Mouse (Mus musculus) frontal cortex, postnatal 14 days (tissue): Measurements from ENCODE around the gene Bin2.

Experiments
- DNase-seq, 2 experiments: peaks; one replicate each; pipeline ENCODE4 v3.0.0; 2022; ENCODE audit warnings: low spot score in 2 of 2

The Bin2 gene

GRCm38 (mm10) chr15:100669337-100669736, at the start of gene Bin2:
Bin2 (minus strand) TSS chr15:100669553.
- DNase-seq: no peak

- no peak for DNase-seq
These were observed 49.2 kb upstream of the Bin2 start for GRCm38 (mm10) chr15:100718572-100718971.

- no peak for DNase-seq
These were observed 48.6 kb upstream of the Bin2 start for GRCm38 (mm10) chr15:100717933-100718332.

- DNase-seq: no peak
These were observed 46.1 kb upstream of the Bin2 start for GRCm38 (mm10) chr15:100715399-100715993.

- DNase-seq: no peak
These were observed 45.1 kb upstream of the Bin2 start for GRCm38 (mm10) chr15:100714470-100714869.

- no peak for DNase-seq
These were observed 41.5 kb upstream of the Bin2 start for GRCm38 (mm10) chr15:100710838-100711237.

- no peak for DNase-seq
These were observed 39.2 kb upstream of the Bin2 start for GRCm38 (mm10) chr15:100708433-100709078.

- no peak for DNase-seq
These were observed 36.9 kb upstream of the Bin2 start for GRCm38 (mm10) chr15:100706226-100706625.

- DNase-seq: no peak
These were observed 36.0 kb upstream of the Bin2 start for GRCm38 (mm10) chr15:100705376-100705775.

GRCm38 (mm10) chr15:100703913-100704312, 34.6 kb upstream of the Bin2 start:
- DNase-seq: no peak

- DNase-seq: no peak
These were observed 32.5 kb upstream of the Bin2 start for GRCm38 (mm10) chr15:100701856-100702255.

GRCm38 (mm10) chr15:100701108-100701507, 31.8 kb upstream of the Bin2 start:
- no peak for DNase-seq

GRCm38 (mm10) chr15:100700424-100700823, 31.1 kb upstream of the Bin2 start:
- DNase-seq: no peak

- no peak for DNase-seq
These were observed 30.0 kb upstream of the Bin2 start for GRCm38 (mm10) chr15:100699386-100699785.

- DNase-seq: no peak
These were observed 28.7 kb upstream of the Bin2 start for GRCm38 (mm10) chr15:100698078-100698477.

GRCm38 (mm10) chr15:100694406-100694805, 25.1 kb upstream of the Bin2 start:
- no peak for DNase-seq

- no peak for DNase-seq
These were observed 22.6 kb upstream of the Bin2 start for GRCm38 (mm10) chr15:100691990-100692389.

GRCm38 (mm10) chr15:100687430-100687971, 18.1 kb upstream of the Bin2 start, which contains the start of gene Cela1:
Cela1 (minus strand) TSS chr15:100687921.
- no peak for DNase-seq

- no peak for DNase-seq
These were observed 17.6 kb upstream of the Bin2 start for GRCm38 (mm10) chr15:100686989-100687388.

GRCm38 (mm10) chr15:100686434-100686833, 17.1 kb upstream of the Bin2 start:
- DNase-seq: no peak

GRCm38 (mm10) chr15:100685849-100686248, 16.5 kb upstream of the Bin2 start:
- DNase-seq: no peak

GRCm38 (mm10) chr15:100685255-100685654, 15.9 kb upstream of the Bin2 start:
- no peak for DNase-seq

GRCm38 (mm10) chr15:100684450-100684849, 15.1 kb upstream of the Bin2 start:
- no peak for DNase-seq
